Mouse (Mus musculus) ES-E14 (cell line): ENCODE measurements at regions not wholly inside any gene's neighbourhood (a gene's known extent, or its start where the extent isn't known, plus 50 kb on each side); places are given as distances from the start of the nearest gene placed in this dataset.

Experiments
- CHD2 ChIP-seq: IDR thresholded peaks from 2 replicates; pipeline ENCODE4 v1.6.1; 2014; ENCODE audit warnings: mild to moderate bottlenecking, low read depth, low read length, inconsistent platforms
- HCFC1 ChIP-seq: IDR thresholded peaks from 2 replicates; pipeline ENCODE4 v1.6.1; 2012; ENCODE audit warnings: low read length, inconsistent platforms, borderline replicate concordance; ENCODE audit not compliant: insufficient read depth

DNA sequence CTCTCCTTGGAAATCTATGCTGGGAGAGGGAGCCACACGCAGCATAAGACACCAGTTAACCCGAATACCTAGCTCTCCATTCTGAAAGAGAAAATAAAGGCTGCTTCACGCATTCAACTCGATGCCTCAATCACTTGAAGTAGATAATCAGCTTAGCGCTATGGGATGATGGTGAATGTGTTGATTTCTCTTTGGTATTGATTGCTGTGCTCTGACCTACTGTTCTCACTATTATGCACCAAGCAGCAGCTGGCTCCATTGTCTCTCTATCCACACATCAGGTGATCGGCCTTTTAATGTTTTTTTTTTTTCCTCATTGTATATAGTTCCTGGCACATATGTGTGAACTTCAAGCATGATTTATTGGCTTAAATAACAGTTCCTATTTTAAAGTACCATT is 254.0 kb downstream of the Car8 start:
- TF ChIP-seq HCFC1, result no peak
- TF ChIP-seq CHD2, result no peak
